Mouse (Mus musculus): Measurements from ENCODE around the gene Cep57. TPM values are rescaled to one million over a fixed set of nuclear protein-coding genes. Genes with fewer than 3 reads are reported as not detected.

The Cep57 gene
- total and polyA plus RNA-seq, 3 experiments = 26.5 to 50.6 (median 49.4) TPM

GRCm38 (mm10) chr9:13856777-13857176 lies 29.9 kb upstream of the Cep57 start:
- Histone ChIP-seq H3K36me3 (replicated peaks in 1 of 2; ENCODE audit: control insufficient read depth in 1 of 2, insufficient read depth in 1 of 2, low read length in 1 of 2) (peaks cover 0 to 8% of the 10 kb centered on the region in 2 experiments), H3K4me1 (ENCODE audit: control insufficient read depth in 1 of 2, insufficient read depth in 2 of 2) (peaks cover 0 to 31% of the 10 kb centered on the region in 2 experiments; a peak in 2 of 4 replicates), H3K27me3 (replicated peaks) (no peaks in the 10 kb centered on the region), H3K79me2 (replicated peaks; ENCODE audit: control insufficient read depth, extremely low read depth, insufficient read depth, poor library complexity, severe bottlenecking) (no peaks in the 10 kb centered on the region), H3K4me3 (replicated peaks in 1 of 3; ENCODE audit: low read depth in 2 of 3, low read length in 2 of 3, poor library complexity in 1 of 3) (no peak overlapping the region), H3K27ac (ENCODE audit: insufficient read depth, low read depth) (no peak overlapping the region), H3K9ac (ENCODE audit: insufficient read depth, low read depth) (no peak overlapping the region), H3K9me3 (replicated peaks; ENCODE audit: low read length) (no peaks in the 10 kb centered on the region), H3K4me2 (ENCODE audit: insufficient read depth, low read depth, poor library complexity, severe bottlenecking) (no peak overlapping the region)
- in situ Hi-C loops (cut with MboI; ENCODE audit: low pct_ligation_motif_present, low pct_unique_long_range_greater_than_20kb, low sequenced_read_pairs) = no loop called here
- dilution Hi-C loops (cut with MboI; ENCODE audit: extremely low pct_ligation_motif_present, extremely low pct_unique_long_range_greater_than_20kb, low sequenced_read_pairs) = no loop called here
- no peak for TF ChIP-seq ZNF384 (IDR thresholded peaks at IDR 0.05; ENCODE audit: low read depth, low read length)
- TF ChIP-seq USF2 (conservative IDR thresholded peaks at IDR 0.05; ENCODE audit: low read depth, low read length) = no peak
- no peak for TF ChIP-seq NRF1 (IDR thresholded peaks at IDR 0.05; ENCODE audit: low read depth, low read length)
- TF ChIP-seq BHLHE40 (IDR thresholded peaks at IDR 0.05; ENCODE audit: low read depth, low read length) = no peak
- no peak for TF ChIP-seq GABPA (IDR thresholded peaks at IDR 0.05; ENCODE audit: insufficient replicate concordance, low read depth, low read length)
- no peak for TF ChIP-seq ELF1 (IDR thresholded peaks at IDR 0.05; ENCODE audit: low read depth, low read length)
- no peak for DNase-seq (ENCODE audit: extremely low read depth)

- DNase-seq (ENCODE audit: extremely low read depth) = no peak
- H3K9ac ChIP-seq (ENCODE audit: insufficient read depth, low read depth) = no peak overlapping the region
- no peaks in the 10 kb centered on the region for H3K79me2 ChIP-seq (replicated peaks; ENCODE audit: control insufficient read depth, extremely low read depth, insufficient read depth, poor library complexity, severe bottlenecking)
- H3K9me3 ChIP-seq (replicated peaks; ENCODE audit: low read length) = no peaks in the 10 kb centered on the region
- H3K27ac ChIP-seq (ENCODE audit: insufficient read depth, low read depth) = no peak overlapping the region
- peaks cover 0 to 9% of the 10 kb centered on the region in 2 experiments for H3K36me3 ChIP-seq (replicated peaks in 1 of 2; ENCODE audit: control insufficient read depth in 1 of 2, insufficient read depth in 1 of 2, low read length in 1 of 2)
- in situ Hi-C loops (cut with MboI; ENCODE audit: low pct_ligation_motif_present, low pct_unique_long_range_greater_than_20kb, low sequenced_read_pairs) = no loop called here
- dilution Hi-C loops (cut with MboI; ENCODE audit: extremely low pct_ligation_motif_present, extremely low pct_unique_long_range_greater_than_20kb, low sequenced_read_pairs) = no loop called here
- peaks cover 0 to 31% of the 10 kb centered on the region in 2 experiments; a peak in 2 of 4 replicates for H3K4me1 ChIP-seq (ENCODE audit: control insufficient read depth in 1 of 2, insufficient read depth in 2 of 2)
- no peaks in the 10 kb centered on the region for H3K27me3 ChIP-seq (replicated peaks)
- H3K4me3 ChIP-seq (replicated peaks in 1 of 3; ENCODE audit: low read depth in 2 of 3, low read length in 2 of 3, poor library complexity in 1 of 3) = no peak overlapping the region
- no peak for TF ChIP-seq TBP (conservative IDR thresholded peaks at IDR 0.05; ENCODE audit: low read depth, low read length)
- TF ChIP-seq BHLHE40 (IDR thresholded peaks at IDR 0.05; ENCODE audit: low read depth, low read length) = no peak
- TF ChIP-seq ZKSCAN1 (IDR thresholded peaks at IDR 0.05; ENCODE audit: borderline replicate concordance, low read depth, low read length) = no peak
- TF ChIP-seq RCOR1 (conservative IDR thresholded peaks at IDR 0.05; ENCODE audit: low read depth, low read length) = no peak
- H3K4me2 ChIP-seq (ENCODE audit: insufficient read depth, low read depth, poor library complexity, severe bottlenecking) = no peak overlapping the region
Observed at GRCm38 (mm10) chr9:13856247-13856646, 29.3 kb upstream of the Cep57 start.

- dilution Hi-C loops (cut with MboI; ENCODE audit: extremely low pct_ligation_motif_present, extremely low pct_unique_long_range_greater_than_20kb, low sequenced_read_pairs) (no loop called here), in situ Hi-C loops (cut with MboI; ENCODE audit: low pct_ligation_motif_present, low pct_unique_long_range_greater_than_20kb, low sequenced_read_pairs) (no loop called here)
- no peaks in the 10 kb centered on the region for H3K79me2 ChIP-seq (replicated peaks; ENCODE audit: control insufficient read depth, extremely low read depth, insufficient read depth, poor library complexity, severe bottlenecking)
- H3K9ac ChIP-seq (ENCODE audit: insufficient read depth, low read depth) = no peak overlapping the region
- TF ChIP-seq POLR2AphosphoS2 (IDR thresholded peaks at IDR 0.05; ENCODE audit: low read depth, low read length) (no peak), JUND (conservative IDR thresholded peaks at IDR 0.05; ENCODE audit: low read depth, low read length) (no peak), SMC3 (IDR thresholded peaks at IDR 0.05; ENCODE audit: low read depth, low read length) (no peak), ETS1 (conservative IDR thresholded peaks at IDR 0.05; ENCODE audit: low read depth, low read length) (no peak)
- H3K4me3 ChIP-seq (replicated peaks in 1 of 3; ENCODE audit: low read depth in 2 of 3, low read length in 2 of 3, poor library complexity in 1 of 3) = no peak overlapping the region
- no peak overlapping the region for H3K4me2 ChIP-seq (ENCODE audit: insufficient read depth, low read depth, poor library complexity, severe bottlenecking)
- H3K36me3 ChIP-seq (replicated peaks in 1 of 2; ENCODE audit: control insufficient read depth in 1 of 2, insufficient read depth in 1 of 2, low read length in 1 of 2) = peaks cover 0 to 13% of the 10 kb centered on the region in 2 experiments
- H3K27me3 ChIP-seq (replicated peaks) = no peaks in the 10 kb centered on the region
- no peak overlapping the region for H3K27ac ChIP-seq (ENCODE audit: insufficient read depth, low read depth)
- H3K9me3 ChIP-seq (replicated peaks; ENCODE audit: low read length) = no peaks in the 10 kb centered on the region
- peaks cover 0 to 31% of the 10 kb centered on the region in 2 experiments; a peak in 2 of 4 replicates for H3K4me1 ChIP-seq (ENCODE audit: control insufficient read depth in 1 of 2, insufficient read depth in 2 of 2)
- no peak for DNase-seq (ENCODE audit: extremely low read depth)
Observed at GRCm38 (mm10) chr9:13853876-13854275, 27.0 kb upstream of the Cep57 start.
